Mouse (Mus musculus) WW6 (cell line): ENCODE measurements around the gene Zfp654.
"Not testable (repeated sequence)": the region's sequence is repeated elsewhere in the genome, so short reads cannot be mapped to it uniquely, and the experiment has no call there.

Source experiments
- DNase-seq: peaks from one replicate; pipeline ENCODE4 v3.0.0-alpha.2; 2013; ENCODE audit warnings: low read depth, low spot score

Zfp654 gene

DNA sequence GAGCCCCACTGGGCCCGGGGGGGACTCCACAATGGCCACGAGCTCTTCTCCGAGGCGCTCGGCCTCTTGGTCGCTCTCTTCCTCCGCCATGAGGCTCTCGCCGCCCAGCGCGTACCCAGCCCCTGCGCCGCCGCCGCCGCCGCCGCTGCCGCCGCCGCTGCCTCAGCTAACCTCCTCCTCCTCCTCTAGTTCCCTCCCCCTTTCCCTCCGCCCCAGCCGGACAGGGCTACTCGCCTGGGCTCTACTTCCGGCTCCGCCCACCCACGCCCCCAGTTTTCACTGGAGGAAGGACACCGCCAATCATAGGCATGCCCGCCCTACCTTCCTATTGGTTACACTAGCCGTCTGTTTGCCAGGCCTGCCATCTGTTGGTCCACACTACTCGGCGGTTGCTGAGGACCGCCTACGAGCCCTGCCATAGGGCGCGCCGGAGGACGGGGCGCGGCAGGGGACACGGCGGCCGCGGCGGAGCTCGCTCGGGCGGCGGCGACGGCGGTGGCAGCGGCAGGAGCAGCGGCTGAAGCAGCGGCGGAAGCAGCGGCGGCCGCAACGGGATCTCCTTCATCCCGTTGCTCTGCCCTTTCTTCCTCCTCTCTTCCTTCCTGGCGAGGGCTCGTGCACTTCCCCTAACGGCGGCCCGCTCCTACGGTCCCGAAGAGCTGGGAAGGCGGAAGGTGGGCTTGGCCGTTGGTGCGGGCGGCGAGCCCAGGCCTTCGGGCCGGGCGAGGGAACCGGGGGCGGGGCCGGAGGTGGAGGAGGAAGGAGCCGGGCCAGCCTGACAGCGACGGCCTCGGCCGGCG is at the start of gene Zfp654, which contains the start of gene Cggbp1:
Zfp654 (minus strand) TSS at position 90 of the 800 bp plus-strand sequence.
Cggbp1 (plus strand) TSS at position 434 of the 800 bp plus-strand sequence.
- peak; percentile 99 for DNase-seq

DNA sequence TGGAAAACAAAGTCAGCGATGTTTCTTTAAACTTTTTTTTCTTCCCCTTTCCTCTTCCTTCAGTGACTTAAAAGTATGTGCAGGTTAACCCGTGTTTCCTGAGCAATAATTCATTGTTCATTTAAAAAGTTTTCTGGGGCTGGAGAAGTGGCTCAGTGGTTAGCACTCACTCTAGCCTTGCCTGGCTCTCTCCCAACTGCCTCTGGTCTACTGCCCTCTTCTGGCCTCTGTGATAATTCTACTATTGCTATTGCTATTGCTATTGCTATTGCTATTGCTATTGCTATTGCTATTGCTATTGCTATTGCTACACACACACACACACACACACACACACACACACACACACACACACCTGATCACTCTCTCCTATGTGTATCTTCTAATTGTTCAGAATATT is 47.6 kb upstream of the Zfp654 start:
- DNase-seq = no peak

DNA sequence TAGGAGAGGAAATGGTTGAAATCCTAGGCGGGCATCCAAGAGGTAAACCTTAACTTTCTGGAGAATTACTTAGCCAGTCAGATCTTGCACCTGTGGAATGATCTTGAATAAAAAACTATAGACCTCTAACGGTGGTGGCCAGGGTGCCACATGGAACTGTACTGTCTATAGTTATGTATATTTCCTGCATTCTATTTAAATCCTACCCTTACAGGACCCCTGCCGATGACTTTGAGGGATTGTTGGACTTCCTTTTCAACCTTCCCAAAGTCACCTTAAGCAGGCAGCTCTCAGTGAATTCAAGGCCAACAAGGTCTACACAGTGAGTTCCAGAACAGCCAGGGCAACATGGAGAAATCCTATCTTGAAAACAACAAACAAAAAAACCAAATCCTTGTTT is 38.0 kb upstream of the Zfp654 start:
- DNase-seq = no peak

DNA sequence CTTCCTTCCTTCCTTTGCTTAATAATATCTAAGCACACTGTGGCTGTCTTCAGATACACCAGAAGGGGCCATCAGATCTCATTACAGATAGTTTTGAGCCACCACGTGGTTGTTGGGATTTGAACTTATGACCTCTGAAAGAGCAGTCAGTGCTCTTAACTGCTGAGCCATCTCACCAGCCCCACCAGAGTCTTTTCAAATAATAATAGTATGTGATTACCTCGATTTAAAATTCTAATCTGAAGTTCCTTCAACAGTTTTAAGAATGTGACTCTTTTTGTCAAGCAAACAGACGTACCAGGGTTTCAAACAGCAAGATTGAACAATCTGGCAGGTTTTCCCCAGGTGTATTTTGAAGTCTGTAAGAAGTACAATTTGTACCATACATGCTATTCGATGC is 34.1 kb upstream of the Zfp654 start:
- DNase-seq = no peak

DNA sequence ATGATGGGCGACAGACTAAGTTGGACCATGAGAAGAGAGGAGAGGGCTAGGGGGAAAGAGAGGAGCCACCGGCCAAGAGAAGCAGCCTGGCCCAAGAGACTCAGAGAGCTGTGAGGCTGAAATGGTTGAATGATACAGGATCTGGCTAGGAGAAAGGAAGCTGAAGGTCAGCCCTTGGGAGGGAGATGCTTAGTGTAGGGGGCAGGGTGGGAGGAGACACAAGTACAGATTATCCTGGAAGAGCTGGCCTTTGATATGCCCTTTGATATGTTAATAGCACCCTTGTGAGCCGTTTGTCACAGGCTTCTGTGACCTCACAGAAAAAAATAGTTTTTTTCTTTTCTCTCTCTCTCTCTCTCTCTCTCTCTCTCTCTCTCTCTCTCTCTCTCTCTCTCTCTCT is 33.7 kb upstream of the Zfp654 start:
- DNase-seq = peak; percentile 84

DNA sequence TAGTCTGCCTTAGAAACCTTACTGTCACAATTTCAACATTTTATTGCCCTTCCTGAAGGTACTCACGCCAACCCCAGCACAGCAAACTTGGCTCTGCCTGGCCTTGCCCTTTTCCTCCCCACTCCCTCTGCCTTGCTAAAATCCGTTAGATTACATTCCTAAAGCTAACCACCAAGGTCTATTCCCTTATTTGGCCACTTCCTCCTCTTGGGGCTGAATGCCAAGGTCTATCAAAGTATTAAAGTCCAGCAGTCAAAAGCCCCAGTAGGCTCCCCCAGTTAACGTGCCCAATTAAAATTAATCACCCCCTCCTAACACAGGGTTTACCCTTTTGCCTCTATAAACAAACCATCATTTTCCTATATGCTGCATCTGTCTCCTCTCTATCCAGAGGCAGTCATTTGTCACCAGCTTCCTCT is 33.0 kb upstream of the Zfp654 start:
- DNase-seq = no peak

DNA sequence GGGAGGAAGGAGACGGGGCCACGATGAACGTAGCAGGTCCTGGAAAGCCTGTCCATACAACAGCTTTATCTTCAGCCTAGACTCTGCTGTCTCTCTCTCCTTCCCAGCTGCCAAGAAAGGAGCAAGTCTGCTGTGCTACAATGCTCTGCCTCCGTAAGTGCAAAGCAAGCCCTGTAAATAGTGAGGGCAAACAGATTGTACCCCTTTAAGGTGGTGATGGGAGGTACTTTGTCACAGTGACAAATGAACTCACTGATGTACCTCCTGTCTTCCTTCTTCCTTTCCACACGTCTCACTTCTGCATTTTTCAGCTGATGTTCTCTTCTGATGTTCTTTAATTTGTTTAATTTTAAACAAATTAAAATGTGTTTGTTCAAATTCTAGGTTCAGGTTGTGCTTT is 32.4 kb upstream of the Zfp654 start:
- DNase-seq = no peak

DNA sequence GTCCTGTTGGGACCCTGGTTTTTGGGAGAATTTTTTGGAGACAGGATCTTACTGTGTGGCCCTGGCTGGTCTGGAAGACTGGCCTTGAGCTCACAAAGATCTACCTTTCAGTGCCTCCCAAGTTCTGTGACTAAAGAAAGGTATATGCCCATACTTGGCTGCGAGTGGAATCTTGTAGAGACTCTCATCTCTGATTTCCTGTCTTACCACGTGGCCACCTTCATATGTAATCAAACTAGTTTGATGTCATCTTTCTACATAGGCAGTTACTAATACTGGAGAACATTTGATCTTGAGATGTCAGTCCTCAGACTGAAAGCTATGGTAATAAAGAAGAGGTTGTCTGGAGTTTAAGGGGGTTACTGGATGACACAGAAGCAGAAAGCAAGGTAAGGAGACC is 30.0 kb upstream of the Zfp654 start:
- no peak for DNase-seq

DNA sequence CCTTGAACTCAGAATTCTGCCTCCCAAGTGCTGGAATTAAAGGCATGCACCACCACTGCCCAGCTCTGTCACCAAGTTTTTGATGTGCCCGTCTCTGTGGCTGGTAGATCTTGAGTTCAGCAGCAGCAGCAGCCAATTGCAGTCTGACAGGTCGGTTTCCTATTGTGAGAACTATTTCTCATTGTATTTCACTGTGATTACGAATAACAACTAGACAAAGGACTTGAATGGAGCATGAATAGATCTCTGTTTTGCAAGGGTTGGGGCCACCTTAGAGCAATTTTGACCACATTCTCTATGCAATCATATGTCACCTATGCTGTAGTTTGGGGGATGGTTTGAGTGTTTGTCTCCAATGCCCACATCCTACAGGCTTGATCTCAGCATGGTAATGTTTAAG is 29.5 kb upstream of the Zfp654 start:
- DNase-seq = no peak

DNA sequence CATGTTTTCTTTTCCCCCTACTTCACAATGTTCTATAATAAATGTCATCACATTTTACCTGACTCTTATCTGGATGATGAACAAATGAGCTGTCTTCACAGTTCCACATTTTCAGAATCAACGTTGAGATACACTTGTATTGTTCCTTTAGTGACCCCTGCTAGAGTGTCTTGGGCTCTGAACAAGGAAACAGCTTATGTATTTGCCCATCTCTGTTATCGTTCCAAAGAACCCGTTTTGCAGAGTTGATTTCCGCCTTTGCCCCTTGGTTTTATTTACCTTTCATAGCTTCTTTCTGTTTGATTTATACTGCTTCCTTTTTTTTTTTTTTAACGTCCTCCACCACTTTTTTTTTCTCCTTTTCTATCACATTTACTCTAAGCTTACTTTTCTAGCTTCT is 28.3 kb upstream of the Zfp654 start:
- no peak for DNase-seq

DNA sequence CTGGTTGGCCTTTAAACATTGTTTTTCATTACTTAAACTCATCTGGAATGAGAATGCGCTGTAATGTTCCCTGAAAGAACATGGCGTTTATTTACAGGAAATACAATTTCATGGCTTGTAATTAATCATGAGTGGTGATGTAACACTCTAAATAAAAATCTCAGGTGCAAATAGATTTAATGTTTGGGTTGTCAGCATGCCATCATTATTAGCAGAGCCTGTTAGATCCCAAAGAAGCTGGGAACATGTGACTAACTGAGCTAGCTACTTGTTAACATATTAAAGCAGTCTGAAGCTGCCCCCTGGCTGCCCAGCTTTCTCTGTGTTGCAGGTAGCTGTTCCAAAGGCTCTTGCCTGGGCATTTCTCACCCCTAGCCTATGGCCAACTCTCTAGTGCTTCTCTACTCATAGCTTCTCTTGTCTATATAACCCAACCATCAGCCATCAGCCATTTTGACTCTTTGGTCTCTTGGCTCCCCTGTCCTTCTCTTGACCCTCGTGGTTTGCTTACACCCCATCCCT is 27.2 kb upstream of the Zfp654 start:
- DNase-seq = no peak

DNA sequence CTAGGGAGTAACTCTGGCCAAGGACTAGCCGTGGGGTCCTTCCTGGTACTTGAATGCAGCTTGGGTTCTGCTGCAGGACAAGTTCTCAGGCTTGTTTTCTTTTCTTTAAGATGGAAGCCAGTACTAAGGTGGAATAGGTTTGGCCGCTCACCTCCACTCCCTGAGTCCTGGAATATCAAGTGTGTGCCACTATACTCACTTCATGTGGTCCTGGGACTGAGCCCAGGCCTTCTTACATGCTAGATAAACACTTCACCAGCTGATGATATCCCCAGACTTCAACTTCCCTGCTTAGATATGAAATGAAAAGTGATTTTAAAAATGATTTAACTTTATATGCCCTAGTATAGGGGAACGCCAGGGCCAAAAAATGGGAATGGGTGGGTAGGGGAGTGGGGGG is 25.9 kb upstream of the Zfp654 start:
- DNase-seq = no peak

DNA sequence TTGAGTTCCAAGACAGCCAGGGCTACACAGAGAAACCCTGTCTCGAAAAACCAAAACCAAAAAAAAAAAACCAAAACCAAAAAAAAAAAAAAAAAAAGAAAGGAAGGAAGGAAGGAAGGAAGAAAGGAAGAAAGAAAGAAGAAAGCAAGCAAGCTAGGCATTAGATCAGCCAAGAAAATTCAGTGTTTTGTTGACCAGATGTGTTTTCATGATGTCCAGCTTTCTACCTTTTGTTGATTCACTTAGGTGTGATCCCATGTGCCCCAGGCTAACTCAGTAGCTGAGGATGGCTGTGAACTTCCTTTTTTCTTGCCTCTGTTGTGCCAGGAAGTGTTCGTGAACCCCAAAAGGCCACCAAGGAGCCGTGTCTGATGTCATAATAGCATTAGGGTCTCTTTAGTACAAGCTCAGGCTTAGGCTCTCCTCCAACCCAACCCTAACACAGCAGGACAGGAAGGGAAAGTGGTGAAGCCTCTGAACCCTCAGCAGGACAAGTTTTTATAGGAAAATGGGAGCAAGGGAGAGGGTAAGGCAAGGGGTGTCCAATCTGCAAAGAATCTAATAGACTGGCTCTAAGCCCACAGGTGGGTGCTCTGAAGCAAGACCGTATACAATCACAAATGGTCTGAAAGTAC is 25.3 kb upstream of the Zfp654 start:
- DNase-seq = no peak

DNA sequence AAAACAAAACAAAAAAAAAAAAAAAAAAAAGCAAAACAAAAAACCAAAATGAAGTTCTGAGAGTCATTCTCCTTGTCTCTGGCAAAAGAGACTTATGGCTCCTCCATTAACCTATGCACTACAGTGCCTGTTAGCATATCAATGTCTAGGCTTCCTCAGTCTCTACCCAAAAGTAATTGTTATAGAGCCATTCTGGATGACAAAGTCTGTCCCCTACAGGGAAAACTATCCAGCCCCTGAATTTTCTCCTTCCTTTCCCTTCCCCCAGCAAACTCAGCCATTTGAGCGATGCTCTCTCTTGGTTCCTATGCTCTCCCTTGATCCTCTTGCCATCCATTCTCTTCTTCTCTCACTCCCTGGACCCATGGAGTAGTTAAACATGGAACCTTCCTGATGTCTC is 24.4 kb upstream of the Zfp654 start:
- no peak for DNase-seq

DNA sequence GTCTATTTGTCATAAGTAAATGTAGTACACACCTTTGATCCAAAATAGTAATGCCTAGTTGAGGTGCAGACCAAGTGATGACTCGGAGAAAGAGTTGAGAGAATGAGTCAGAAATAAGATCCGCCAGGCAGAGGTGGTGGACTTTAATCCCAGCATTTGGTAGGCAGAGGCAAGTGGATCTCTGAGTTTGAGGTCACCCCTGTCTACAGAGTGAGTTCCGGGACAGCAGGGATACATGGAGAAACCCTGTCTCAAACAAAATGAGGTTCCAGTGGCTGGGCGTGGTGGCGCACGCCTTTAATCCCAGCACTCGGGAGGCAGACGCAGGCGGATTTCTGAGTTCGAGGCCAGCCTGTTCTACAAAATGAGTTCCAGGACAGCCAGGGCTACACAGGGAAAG is 23.9 kb upstream of the Zfp654 start:
- DNase-seq = no peak

DNA sequence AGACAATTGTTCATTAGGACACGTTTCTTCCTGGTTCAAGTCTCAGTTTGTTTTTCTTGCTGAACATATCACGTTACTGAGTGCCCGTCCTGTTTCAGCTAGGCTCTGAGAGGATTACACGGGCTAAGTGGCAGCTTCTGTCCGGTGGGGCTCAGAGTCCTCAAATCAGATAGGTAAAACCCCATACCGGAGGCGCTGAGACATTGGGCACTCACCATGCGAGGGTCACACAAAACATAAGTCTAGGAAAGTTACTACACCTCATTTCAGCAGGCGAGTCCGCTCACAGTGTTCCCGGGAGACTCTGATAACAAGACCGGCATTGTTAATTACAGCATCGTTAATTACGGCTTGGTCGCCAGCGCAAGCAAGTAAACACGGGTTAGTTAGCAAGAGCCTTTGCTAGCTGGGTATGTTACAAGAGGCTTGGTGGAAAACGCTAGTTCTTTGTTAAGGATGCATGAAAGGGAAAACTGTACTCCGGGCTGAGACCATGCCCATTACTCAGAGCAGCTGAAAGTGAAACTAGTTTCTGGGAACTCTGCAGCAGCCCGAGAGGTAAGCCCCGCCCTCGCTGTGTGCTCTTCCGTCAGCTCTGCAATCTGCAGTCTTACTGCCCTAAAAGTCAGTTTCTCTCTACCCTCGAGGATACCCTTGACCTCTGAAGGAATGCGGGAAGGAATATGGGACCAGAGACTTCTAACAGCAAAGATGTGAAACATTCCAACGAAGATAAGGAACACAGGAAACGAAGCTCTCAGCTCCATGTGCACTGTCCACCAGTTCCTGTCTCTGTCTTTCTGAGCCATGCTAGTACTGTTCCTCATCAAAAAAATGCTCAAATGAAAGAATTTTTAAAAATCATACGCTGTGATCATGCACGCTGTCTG is 22.2 kb upstream of the Zfp654 start:
- no peak for DNase-seq

DNA sequence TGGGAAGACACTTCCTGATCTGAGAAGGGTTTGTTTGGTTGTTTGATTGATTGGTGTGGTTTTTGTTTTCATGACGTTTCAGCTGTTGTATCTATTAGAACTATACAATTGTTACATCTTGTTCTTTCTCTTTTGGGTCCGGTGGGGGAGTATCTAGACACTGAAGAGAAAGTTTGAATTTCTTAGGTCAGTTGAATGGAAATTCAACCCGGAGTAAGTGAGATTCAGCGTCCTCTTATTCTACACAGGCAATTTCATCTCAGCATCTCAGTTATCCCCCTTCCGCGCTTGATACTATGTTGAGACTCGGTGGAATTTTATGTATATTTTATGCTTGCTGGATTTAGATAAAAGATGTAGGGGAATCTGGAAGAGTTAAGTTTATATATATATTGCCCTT is 21.4 kb upstream of the Zfp654 start:
- no peak for DNase-seq

DNA sequence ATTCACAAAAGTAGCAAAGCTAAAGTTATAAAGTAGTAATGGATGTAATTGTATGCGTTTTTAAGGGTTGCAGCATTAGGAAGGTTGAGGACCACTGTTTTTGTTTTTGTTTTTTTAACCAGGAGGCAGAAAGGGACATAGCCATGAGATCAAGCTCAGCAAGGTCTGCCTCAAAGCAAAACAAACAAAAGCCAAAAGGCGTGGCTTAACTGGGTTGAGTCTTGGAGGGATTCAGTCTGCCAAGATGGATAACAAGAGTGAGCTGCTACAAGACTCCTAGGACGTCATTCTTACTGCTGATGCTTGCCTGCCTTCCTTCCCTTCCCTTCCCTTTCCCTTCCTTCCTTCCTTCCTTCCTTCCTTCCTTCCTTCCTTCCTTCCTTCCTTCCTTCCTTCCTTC is 20.8 kb upstream of the Zfp654 start:
- DNase-seq = no peak

DNA sequence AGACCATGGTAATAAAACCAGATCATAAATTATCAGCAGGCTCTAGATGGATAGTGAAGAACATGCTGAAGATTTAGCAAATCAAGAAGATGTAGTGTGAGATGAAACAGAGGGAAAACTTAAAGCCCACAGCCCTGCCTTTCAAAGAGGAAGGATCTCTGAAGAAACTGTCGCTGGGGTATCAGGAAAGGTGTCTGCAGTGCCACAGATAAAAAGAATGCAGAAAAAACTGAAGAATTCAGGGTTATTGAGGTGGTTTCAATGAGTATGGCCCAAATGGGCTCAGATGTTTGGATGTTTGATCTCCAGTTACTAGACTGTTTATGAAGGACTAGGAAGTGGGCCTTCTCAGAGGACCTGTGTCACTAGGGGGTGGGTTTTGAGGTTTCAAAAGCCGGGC is 18.2 kb upstream of the Zfp654 start:
- no peak for DNase-seq

DNA sequence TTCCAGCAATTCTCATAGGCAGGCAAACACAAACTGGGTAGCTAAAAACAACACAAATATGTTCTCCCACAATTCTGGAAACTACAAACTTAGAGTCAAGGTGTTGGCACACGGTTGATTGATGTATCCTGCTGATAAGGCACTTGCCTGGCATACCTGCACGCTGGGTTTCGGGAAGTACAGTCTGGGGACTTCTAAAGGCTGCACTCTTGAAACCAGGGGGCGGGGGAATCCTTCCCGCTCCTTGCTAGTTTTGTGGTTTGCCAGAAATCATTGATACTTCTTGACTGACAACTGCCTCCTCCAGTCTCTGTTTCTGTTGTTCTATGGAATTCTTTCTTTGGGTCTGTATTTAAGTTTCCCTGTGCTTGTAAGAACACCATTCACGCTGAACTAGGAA is 17.2 kb upstream of the Zfp654 start:
- DNase-seq = no peak

DNA sequence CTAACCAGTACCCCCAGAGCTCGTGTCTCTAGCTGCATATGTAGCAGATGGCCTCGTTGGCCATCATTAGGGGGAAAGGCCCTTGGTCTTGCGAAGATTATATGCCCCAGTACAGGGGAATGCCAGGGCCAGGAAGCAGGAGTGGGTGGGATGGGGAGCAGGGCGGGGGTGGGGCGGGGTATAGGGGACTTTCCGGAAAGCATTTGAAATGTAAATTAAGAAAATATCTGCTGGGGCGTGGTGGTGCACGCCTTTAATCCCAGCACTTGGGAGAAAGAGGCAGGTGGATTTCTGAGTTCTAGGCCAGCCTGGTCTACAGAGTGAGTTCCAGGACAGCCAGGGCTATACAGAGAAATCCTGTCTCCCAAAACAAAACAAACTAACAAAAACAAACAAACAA is 14.4 kb upstream of the Zfp654 start:
- DNase-seq = not testable (repeated sequence)

DNA sequence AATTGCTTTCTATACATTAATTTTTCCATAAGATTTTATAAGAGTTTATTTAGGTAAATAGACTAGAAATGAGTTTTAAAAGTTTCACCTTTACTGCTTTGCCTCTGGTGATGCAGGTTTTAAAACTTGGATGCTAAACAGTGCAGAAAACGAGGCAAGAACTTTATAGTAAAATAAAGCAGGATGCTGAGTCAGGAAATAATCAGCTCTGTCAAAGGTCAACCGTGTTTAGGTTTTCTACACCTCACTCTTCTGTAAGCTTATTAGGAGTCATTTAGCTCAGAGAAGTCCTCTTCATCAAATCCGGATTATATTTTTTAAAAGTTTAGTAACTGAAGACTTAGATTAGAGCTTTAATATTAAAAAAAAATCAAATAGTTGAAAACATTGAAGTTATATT is 5.5 kb upstream of the Zfp654 start:
- DNase-seq = no peak
